Mouse (Mus musculus): ENCODE results near the gene Ddx54. TPM values are rescaled to one million over a fixed set of nuclear protein-coding genes. Genes with fewer than 3 reads are reported as not detected.

Ddx54 gene
- polyA plus RNA-seq, 1 experiment: 80.8 TPM

DNA sequence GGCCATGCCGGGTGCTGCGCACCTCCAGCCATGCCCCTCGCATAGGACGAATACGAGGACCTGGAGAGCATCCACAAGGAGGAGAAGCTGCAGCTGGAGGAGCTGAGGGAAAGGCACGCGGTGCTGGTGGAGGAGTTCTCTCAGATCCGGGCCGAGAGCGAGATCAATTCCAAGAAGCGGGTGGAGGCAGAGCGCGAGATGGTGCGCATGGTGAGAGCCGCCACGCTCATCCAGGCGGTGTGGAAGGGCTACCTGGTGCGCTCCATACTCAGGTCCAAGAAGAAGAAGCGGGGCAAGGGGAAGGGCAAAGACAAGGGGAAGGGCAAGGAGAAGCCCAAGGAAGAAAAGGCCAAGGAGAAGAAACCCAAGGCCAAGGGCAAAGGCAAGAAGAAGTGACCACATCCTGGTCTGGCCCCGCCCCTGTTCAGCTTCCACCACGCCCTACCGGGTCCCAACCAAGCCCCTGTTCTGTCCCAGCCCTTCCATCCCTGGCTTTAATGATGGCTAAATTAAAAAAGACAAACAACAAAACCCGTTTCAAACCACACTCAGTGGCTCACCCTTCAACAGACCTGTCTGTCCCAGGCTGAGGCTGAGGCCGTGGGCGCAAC, 5.8 kb upstream of the Ddx54 start:
- no peaks in the 10 kb centered on the region for H3K27me3 ChIP-seq (ENCODE audit: control insufficient read depth, insufficient read depth, low read length)
- WGBS: 86% methylated on average over 25 of the region's 25 CpGs
- no peak overlapping the region for H3K27ac ChIP-seq (ENCODE audit: insufficient read depth, low read length)

DNA sequence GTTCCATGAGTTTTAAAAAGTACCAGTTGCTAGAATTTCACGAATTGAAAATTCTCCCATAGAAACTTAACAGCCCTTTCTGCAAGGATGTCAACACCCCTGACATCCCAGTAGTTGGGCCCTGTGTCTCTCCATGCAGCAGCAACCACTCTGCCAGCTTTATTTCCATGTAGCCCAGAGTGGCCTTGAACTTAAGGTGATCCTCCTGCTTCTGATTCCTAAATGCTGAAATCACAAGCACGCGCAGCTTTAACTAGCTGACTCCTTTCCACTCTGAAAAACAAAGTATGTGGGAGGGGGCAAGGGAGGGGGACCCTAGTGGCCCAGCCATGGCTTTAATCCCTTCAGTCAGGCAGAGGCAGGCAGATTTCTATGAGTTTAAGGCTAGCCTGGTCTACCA, 5.2 kb upstream of the Ddx54 start:
- 91% methylated on average over 3 of the region's 3 CpGs for WGBS
- TF ChIP-seq POLR2A (IDR thresholded peaks at IDR 0.05; ENCODE audit: low read depth, low read length) (no peak), CTCF (IDR thresholded peaks at IDR 0.05; ENCODE audit: extremely low read depth, insufficient read depth, insufficient read length, insufficient replicate concordance) (no peak)
- Histone ChIP-seq H3K4me1 (ENCODE audit: control insufficient read depth, insufficient read depth, insufficient read length) (no peaks in the 10 kb centered on the region; the same call in 1 of the 2 replicates), H3K4me3 (ENCODE audit: extremely low read depth, insufficient read depth, insufficient read length) (no peak overlapping the region), H3K27me3 (ENCODE audit: control insufficient read depth, insufficient read depth, low read length) (no peaks in the 10 kb centered on the region), H3K36me3 (ENCODE audit: control insufficient read depth, insufficient read depth, low read length) (no peaks in the 10 kb centered on the region), H3K27ac (ENCODE audit: insufficient read depth, low read length) (no peak overlapping the region)
- no peak for DNase-seq (ENCODE audit: low read depth in 1 of 2, low spot score in 2 of 2)

More for the DNA sequence above, 5.8 kb upstream of the Ddx54 start:
- DNase-seq (ENCODE audit: low read depth in 1 of 2, low spot score in 2 of 2): no peak
- Histone ChIP-seq H3K36me3 (ENCODE audit: control insufficient read depth, insufficient read depth, low read length) (no peaks in the 10 kb centered on the region), H3K4me1 (ENCODE audit: control insufficient read depth, insufficient read depth, insufficient read length) (no peaks in the 10 kb centered on the region; the same call in 1 of the 2 replicates), H3K4me3 (ENCODE audit: extremely low read depth, insufficient read depth, insufficient read length) (no peak overlapping the region)
- TF ChIP-seq POLR2A (IDR thresholded peaks at IDR 0.05; ENCODE audit: low read depth, low read length): no peak
- TF ChIP-seq CTCF (IDR thresholded peaks at IDR 0.05; ENCODE audit: extremely low read depth, insufficient read depth, insufficient read length, insufficient replicate concordance): no peak

DNA sequence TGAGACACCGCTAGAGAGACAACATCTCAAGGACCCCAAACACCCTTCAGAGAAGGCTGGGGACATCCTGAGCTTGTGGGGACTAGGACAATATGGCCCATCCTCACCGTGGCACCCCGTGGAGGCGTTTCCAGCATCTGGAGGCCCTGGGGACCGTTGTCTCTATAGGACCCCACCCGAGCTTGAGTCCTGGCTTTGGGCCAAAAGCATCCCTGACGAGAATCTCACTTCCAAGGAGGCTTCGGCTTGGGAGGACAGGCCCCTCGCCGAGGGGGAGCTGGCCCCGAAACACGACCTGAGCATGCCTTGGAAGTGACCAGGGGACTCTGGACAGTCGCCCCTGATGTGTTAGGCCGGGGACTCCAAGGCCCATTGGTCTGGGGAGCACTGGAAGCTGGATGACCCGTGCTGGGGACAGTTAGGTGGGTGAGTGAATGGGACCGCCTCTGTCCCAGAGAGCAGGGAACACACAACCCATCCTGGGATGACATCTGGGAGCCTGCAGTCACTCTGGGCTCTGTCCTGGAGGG, 3.2 kb upstream of the Ddx54 start:
- H3K27ac ChIP-seq (ENCODE audit: insufficient read depth, low read length): no peak overlapping the region
- no peaks in the 10 kb centered on the region for H3K36me3 ChIP-seq (ENCODE audit: control insufficient read depth, insufficient read depth, low read length)
- no peaks in the 10 kb centered on the region for H3K27me3 ChIP-seq (ENCODE audit: control insufficient read depth, insufficient read depth, low read length)
- H3K4me1 ChIP-seq (ENCODE audit: control insufficient read depth, insufficient read depth, insufficient read length): no peaks in the 10 kb centered on the region; the same call in 1 of the 2 replicates
- H3K4me3 ChIP-seq (ENCODE audit: extremely low read depth, insufficient read depth, insufficient read length): no peak overlapping the region
- DNase-seq (ENCODE audit: low read depth in 1 of 2, low spot score in 2 of 2): no peak
- WGBS: 84% methylated on average over 16 of the region's 16 CpGs
- TF ChIP-seq CTCF (IDR thresholded peaks at IDR 0.05; ENCODE audit: extremely low read depth, insufficient read depth, insufficient read length, insufficient replicate concordance) (no peak), POLR2A (IDR thresholded peaks at IDR 0.05; ENCODE audit: low read depth, low read length) (no peak)

DNA sequence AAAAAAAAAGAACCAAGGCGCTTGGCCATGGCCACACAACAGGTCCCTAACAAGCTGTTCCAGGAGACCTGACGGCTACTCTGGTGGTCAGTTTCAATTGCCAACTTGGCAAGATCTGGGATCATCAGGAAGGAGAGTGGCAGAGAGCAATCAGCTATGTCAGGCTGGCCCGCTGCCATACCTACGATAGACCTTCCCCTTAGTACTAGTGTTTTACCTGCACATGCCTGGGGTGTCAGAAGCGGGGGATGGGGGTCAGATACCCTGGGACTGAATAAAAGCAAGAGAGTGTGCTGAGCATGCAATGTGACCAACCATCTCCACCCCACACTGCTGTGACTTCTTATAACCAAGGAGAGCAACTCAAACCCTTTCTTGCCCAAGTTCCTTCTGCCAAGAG, 1.6 kb upstream of the Ddx54 start:
- Histone ChIP-seq H3K27ac (ENCODE audit: insufficient read depth, low read length) (no peak overlapping the region), H3K4me1 (ENCODE audit: control insufficient read depth, insufficient read depth, insufficient read length) (no peaks in the 10 kb centered on the region; the same call in 1 of the 2 replicates), H3K4me3 (ENCODE audit: extremely low read depth, insufficient read depth, insufficient read length) (no peak overlapping the region), H3K36me3 (ENCODE audit: control insufficient read depth, insufficient read depth, low read length) (no peaks in the 10 kb centered on the region; the same call in 1 of the 2 replicates), H3K27me3 (ENCODE audit: control insufficient read depth, insufficient read depth, low read length) (no peaks in the 10 kb centered on the region)
- WGBS: 89% methylated on average over 5 of the region's 5 CpGs
- TF ChIP-seq POLR2A (IDR thresholded peaks at IDR 0.05; ENCODE audit: low read depth, low read length): no peak
- TF ChIP-seq CTCF (IDR thresholded peaks at IDR 0.05; ENCODE audit: extremely low read depth, insufficient read depth, insufficient read length, insufficient replicate concordance): no peak
- DNase-seq (ENCODE audit: low read depth in 1 of 2, low spot score in 2 of 2): no peak

DNA sequence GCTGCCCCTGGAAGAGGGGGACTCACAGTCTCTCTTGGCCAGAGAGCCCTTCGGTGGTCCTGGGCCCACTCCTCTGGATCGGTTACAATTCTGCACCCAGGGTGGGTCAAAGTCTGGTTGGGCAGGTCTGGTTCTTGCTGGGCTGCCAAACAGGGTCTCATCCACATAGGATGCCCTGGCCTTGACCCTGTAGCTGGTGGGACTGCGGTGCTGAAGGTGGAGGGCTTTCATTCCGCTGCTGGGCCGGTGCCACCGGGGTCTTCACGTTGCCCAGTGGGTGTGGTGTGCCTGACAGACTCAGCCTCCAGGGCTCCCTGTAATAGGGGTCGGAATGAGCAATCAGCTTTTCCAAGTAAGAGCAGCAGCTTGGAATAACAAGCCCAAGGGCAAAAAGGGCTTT, 1.1 kb upstream of the Ddx54 start:
- DNase-seq (ENCODE audit: low read depth in 1 of 2, low spot score in 2 of 2): no peak

DNA sequence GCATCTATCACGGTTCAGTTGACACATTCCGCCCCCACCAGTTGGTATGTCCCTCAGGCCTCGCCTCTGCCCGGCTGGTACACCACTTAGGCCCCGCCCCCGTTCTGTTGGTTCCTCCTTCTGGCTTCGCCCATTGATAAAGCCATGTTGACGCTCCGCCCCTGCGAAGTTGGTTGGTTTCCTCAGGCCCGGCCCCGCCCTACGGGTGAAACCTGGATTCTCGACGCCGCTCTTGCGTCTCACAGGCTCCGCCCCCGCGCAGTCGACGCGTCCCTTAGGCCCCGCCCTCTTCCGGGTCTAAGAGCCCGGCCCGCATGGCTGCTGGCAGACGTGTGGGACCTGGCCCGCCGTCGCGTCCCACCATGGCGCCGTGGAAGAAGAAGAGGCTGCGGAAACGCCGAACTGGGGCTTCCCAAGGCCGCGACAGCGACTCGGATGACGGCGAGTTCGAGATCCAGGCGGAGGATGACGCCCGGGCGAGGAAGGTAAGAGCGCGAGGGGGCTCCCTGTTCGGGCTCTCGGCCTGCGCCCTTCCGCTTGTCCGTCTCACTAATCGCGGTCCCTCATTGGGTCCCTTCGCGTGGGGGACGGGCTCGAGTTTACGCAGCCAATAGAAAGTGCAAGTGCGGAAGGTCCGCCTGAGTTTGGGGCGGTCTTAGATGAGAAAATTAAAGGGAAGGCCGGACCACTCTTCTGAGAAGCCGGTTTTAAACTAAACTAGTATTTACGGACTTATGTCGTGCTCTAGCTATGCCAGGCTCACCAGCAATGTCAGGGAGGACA, 474 bp downstream of the Ddx54 start:
- Histone ChIP-seq H3K4me1 (ENCODE audit: control insufficient read depth, insufficient read depth, insufficient read length) (no peaks in the 10 kb centered on the region; the same call in 1 of the 2 replicates), H3K4me3 (ENCODE audit: extremely low read depth, insufficient read depth, insufficient read length) (peak overlapping the region; percentile 88), H3K27me3 (ENCODE audit: control insufficient read depth, insufficient read depth, low read length) (no peaks in the 10 kb centered on the region), H3K36me3 (ENCODE audit: control insufficient read depth, insufficient read depth, low read length) (peaks cover 11% of the 10 kb centered on the region), H3K27ac (ENCODE audit: insufficient read depth, low read length) (peak overlapping the region; percentile 98)
- under 1% methylated on average over 69 of the region's 69 CpGs for WGBS
- DNase-seq (ENCODE audit: low read depth in 1 of 2, low spot score in 2 of 2): peak; percentile 100
- no peak for TF ChIP-seq CTCF (IDR thresholded peaks at IDR 0.05; ENCODE audit: extremely low read depth, insufficient read depth, insufficient read length, insufficient replicate concordance)
- peak; percentile 92 for TF ChIP-seq POLR2A (IDR thresholded peaks at IDR 0.05; ENCODE audit: low read depth, low read length)

More for the DNA sequence above, 1.1 kb upstream of the Ddx54 start:
- Histone ChIP-seq H3K36me3 (ENCODE audit: control insufficient read depth, insufficient read depth, low read length) (no peaks in the 10 kb centered on the region; the same call in 1 of the 2 replicates), H3K27me3 (ENCODE audit: control insufficient read depth, insufficient read depth, low read length) (no peaks in the 10 kb centered on the region), H3K4me1 (ENCODE audit: control insufficient read depth, insufficient read depth, insufficient read length) (no peaks in the 10 kb centered on the region; the same call in 1 of the 2 replicates), H3K27ac (ENCODE audit: insufficient read depth, low read length) (no peak overlapping the region), H3K4me3 (ENCODE audit: extremely low read depth, insufficient read depth, insufficient read length) (no peak overlapping the region)
- TF ChIP-seq CTCF (IDR thresholded peaks at IDR 0.05; ENCODE audit: extremely low read depth, insufficient read depth, insufficient read length, insufficient replicate concordance): no peak
- no peak for TF ChIP-seq POLR2A (IDR thresholded peaks at IDR 0.05; ENCODE audit: low read depth, low read length)
- 82% methylated on average over 8 of the region's 8 CpGs for WGBS
